Mouse (Mus musculus) E14TG2a.4 (cell line): Measurements from ENCODE around the gene Cmip.

Source experiments
- CTCF ChIP-seq: conservative IDR thresholded peaks from 2 replicates; pipeline ENCODE4 v1.5.1; 2014; ENCODE audit warnings: low read length
- NANOG ChIP-seq: IDR thresholded peaks from 2 replicates; pipeline ENCODE4 v1.6.1; 2014; ENCODE audit warnings: borderline replicate concordance, low read length, mixed read lengths
- POU5F1 ChIP-seq: IDR thresholded peaks from 2 replicates; pipeline ENCODE4 v1.6.1; 2014; ENCODE audit warnings: low read length, borderline replicate concordance

DNA sequence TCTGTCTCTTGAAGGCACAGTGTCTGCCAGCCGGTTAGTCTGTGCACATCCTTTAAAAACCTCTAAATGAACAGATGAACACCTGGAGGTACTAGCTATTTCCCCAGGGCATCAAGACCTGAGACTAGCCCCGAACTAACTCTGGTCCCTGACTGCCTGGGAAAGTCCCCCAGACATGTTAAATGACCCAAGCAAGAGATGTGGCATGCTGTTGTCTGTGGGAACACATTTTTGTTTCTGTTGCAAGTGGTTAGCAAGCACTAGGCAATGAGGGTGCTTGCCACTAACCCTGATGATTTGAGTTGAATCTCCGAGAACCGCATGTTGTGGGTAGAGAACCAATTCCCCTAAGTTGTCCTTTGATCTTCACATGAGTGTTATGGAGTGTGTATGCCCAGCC is 215.5 kb downstream of the Cmip start:
- no peak for TF ChIP-seq CTCF
- TF ChIP-seq POU5F1, result no peak
- no peak for TF ChIP-seq NANOG
